Mouse (Mus musculus): ENCODE data around the gene Serf1.

DNA sequence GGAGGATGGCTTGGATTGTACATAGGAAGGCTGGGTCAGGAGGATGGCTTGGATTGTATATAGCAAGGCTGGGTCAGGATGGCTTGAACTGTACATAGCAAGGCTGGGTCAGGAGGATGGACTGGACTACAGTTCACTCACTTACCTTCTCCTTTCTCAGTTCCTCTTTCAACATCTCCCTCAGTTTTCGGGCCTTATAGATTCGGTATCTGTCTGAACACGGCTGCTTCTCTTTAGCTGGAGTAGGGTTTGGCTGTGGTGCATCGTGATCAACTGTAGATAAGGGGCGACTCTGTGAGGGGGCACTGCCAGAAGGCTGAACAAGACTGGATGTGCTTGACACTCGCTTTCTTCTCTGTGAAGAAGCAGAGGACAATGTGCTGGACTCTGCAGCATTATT, 9.0 kb upstream of the Serf1 start:
- TF ChIP-seq CTCF (IDR thresholded peaks at IDR 0.05; ENCODE audit: insufficient read depth, low read length) (no peak), POLR2A (IDR thresholded peaks at IDR 0.05; ENCODE audit: borderline replicate concordance, extremely low read depth, low read depth, low read length) (no peak)

All from lung, adult 2 months (tissue).